26 mouse cellular contexts compared by ENCODE assay signal in genomic region chr2:92809681-92810323, GRCm38 (mm10).
DNase-seq lines count a peak whose midpoint lies in the region; ATAC-seq and TF ChIP-seq lines count a peak whose summit lies in the region.
"Had no signal": no experiment of that assay in that cellular context is flagged by ENCODE, and none has a peak within 500 bp of the region (broad histone marks: within the 10 kb centered on the region; RNA-seq: fewer than 3 reads in every experiment).

No protein-coding gene starts in this region.

- H3K4me2 ChIP-seq in forebrain, embryonic 15.5 days (replicated peaks): no peak overlapping the region
- H3K4me2 ChIP-seq in forebrain, embryonic 11.5 days (ENCODE audit: low read depth, low read length, severe bottlenecking): no peak overlapping the region
- H3K4me2 ChIP-seq: hindbrain, embryonic 13.5 days; limb, embryonic 12.5 days; liver, embryonic 11.5 days; neural tube, embryonic 13.5 days; stomach, embryonic 15.5 days had no signal

- no peaks in the 10 kb centered on the region for H3K9me3 ChIP-seq in forebrain, embryonic 15.5 days
- H3K9me3 ChIP-seq in forebrain, embryonic 11.5 days (ENCODE audit: control insufficient read depth, low read length): no peaks in the 10 kb centered on the region
- H3K9me3 ChIP-seq in embryonic facial prominence, embryonic 10.5 days: no peaks in the 10 kb centered on the region
- H3K9me3 ChIP-seq: hindbrain, embryonic 13.5 days; limb, embryonic 12.5 days; neural tube, embryonic 13.5 days; stomach, embryonic 15.5 days had no signal

- no peak overlapping the region for H3K9ac ChIP-seq in forebrain, embryonic 15.5 days (replicated peaks)
- no peak overlapping the region for H3K9ac ChIP-seq in forebrain, embryonic 11.5 days (ENCODE audit: low read length)
- H3K9ac ChIP-seq: hindbrain, embryonic 13.5 days; limb, embryonic 12.5 days; liver, postnatal 0 days; neural tube, embryonic 13.5 days; stomach, embryonic 15.5 days had no signal

- no peaks in the 10 kb centered on the region for H3K27me3 ChIP-seq in forebrain, embryonic 15.5 days
- no peaks in the 10 kb centered on the region for H3K27me3 ChIP-seq in forebrain, embryonic 11.5 days (ENCODE audit: control insufficient read depth, insufficient read depth, low read length)
- peaks cover 15% of the 10 kb centered on the region for H3K27me3 ChIP-seq in embryonic facial prominence, embryonic 10.5 days (replicated peaks; ENCODE audit: low read depth, poor library complexity, severe bottlenecking)
- H3K27me3 ChIP-seq: neural tube, embryonic 13.5 days; stomach, embryonic 15.5 days had no signal

- peaks cover 47% of the 10 kb centered on the region for H3K4me1 ChIP-seq in forebrain, embryonic 15.5 days
- H3K4me1 ChIP-seq in forebrain, embryonic 11.5 days (replicated peaks; ENCODE audit: control insufficient read depth, insufficient read depth, low read length): peaks cover 8% of the 10 kb centered on the region; the same call in 1 of the 2 replicates
- H3K4me1 ChIP-seq in embryonic facial prominence, embryonic 10.5 days: peaks cover 58% of the 10 kb centered on the region

- peak overlapping the region; percentile 34; the same call in 1 of the 2 replicates for H3K27ac ChIP-seq in forebrain, embryonic 15.5 days (replicated peaks)
- H3K27ac ChIP-seq in forebrain, embryonic 11.5 days (ENCODE audit: low read depth, low read length): no peak overlapping the region
- peak overlapping the region; percentile 79 for H3K27ac ChIP-seq in layer of hippocampus, adult 2 months
- H3K27ac ChIP-seq in embryonic facial prominence, embryonic 10.5 days (replicated peaks): no peak overlapping the region
- H3K27ac ChIP-seq: hindbrain, embryonic 13.5 days; kidney, postnatal 0 days; limb, embryonic 12.5 days; macrophage; neural tube, embryonic 13.5 days; stomach, embryonic 15.5 days had no signal

- H3K4me3 ChIP-seq in forebrain, embryonic 15.5 days: no peak overlapping the region
- no peak overlapping the region for H3K4me3 ChIP-seq in forebrain, embryonic 11.5 days (ENCODE audit: low read depth, low read length)
- H3K4me3 ChIP-seq in layer of hippocampus, adult 2 months: no peak overlapping the region
- H3K4me3 ChIP-seq in embryonic facial prominence, embryonic 10.5 days: no peak overlapping the region
- H3K4me3 ChIP-seq: hindbrain, embryonic 13.5 days; limb, embryonic 12.5 days; myocyte; neural tube, embryonic 13.5 days; stomach, embryonic 15.5 days had no signal

- DNase-seq in forebrain, embryonic 11.5 days (ENCODE audit: low spot score): no peak
- no peak for DNase-seq in layer of hippocampus, adult 2 months (ENCODE audit: low spot score in 2 of 2)
- DNase-seq in layer of hippocampus, postnatal 14 days (ENCODE audit: low spot score in 2 of 2): no peak
- peak; percentile 19 for DNase-seq in 416B (ENCODE audit: low read depth)
- DNase-seq in brain, embryonic 14.5 days (ENCODE audit: low read depth): peak; percentile 16
- DNase-seq in cerebellum, adult 8-10 months: no peak
- no peak for DNase-seq in embryonic facial prominence, embryonic 10.5 days (ENCODE audit: low spot score)
- DNase-seq: adrenal gland, postnatal 10 days; B cell, adult 2 months; cerebellum, postnatal 14 days; embryo, embryonic 11 days; gastrocnemius, postnatal 36 days; kidney, adult 18-20 months; liver, postnatal 0 days; thymus, postnatal 25 days had no signal

- ATAC-seq in forebrain, embryonic 15.5 days (replicated peaks): no peak
- no peak for ATAC-seq in forebrain, embryonic 11.5 days (replicated peaks; ENCODE audit: low FRiP score)
- ATAC-seq: inflammation-experienced regulatory T-cells, adult 6 months; liver, postnatal 0 days; lung, postnatal 0 days had no signal

- no peaks in the 10 kb centered on the region for H3K36me3 ChIP-seq in forebrain, embryonic 15.5 days
- no peaks in the 10 kb centered on the region for H3K36me3 ChIP-seq in forebrain, embryonic 11.5 days (ENCODE audit: control insufficient read depth, insufficient read depth, low read length)
- no peaks in the 10 kb centered on the region for H3K36me3 ChIP-seq in embryonic facial prominence, embryonic 10.5 days (replicated peaks)
- H3K36me3 ChIP-seq: hindbrain, embryonic 13.5 days; limb, embryonic 12.5 days; neural tube, embryonic 13.5 days; stomach, embryonic 15.5 days had no signal

- no peak for TF ChIP-seq CTCF in layer of hippocampus, adult 2 months (conservative IDR thresholded peaks at IDR 0.05)
- no peak for TF ChIP-seq CTCF in brain, embryonic 14.5 days (IDR thresholded peaks at IDR 0.05; ENCODE audit: borderline replicate concordance, extremely low read depth, insufficient read depth, insufficient read length)

- no peak for TF ChIP-seq POLR2A in brain, embryonic 14.5 days (IDR thresholded peaks at IDR 0.05; ENCODE audit: borderline replicate concordance, extremely low read depth, insufficient read depth, insufficient read length, poor library complexity, severe bottlenecking)

- WGBS in forebrain, embryonic 15.5 days: 75% methylated on average over 4 of the region's 4 CpGs
- 83% methylated on average over 4 of the region's 4 CpGs for WGBS in forebrain, embryonic 11.5 days
- WGBS in embryonic facial prominence, embryonic 10.5 days: 75% methylated on average over 4 of the region's 4 CpGs

Comparison
In these comparisons a context has a peak if more than half of its experiments do, and no peak if none do; other contexts are left out.
1. H3K27ac ChIP-seq: peak in forebrain, embryonic 15.5 days (single experiment) and layer of hippocampus, adult 2 months (single experiment); none in forebrain, embryonic 11.5 days (single experiment) and embryonic facial prominence, embryonic 10.5 days (single experiment).
2. DNase-seq: peak in 416B (single experiment) and brain, embryonic 14.5 days (single experiment); none in forebrain, embryonic 11.5 days (single experiment), layer of hippocampus, adult 2 months (0 of 2), layer of hippocampus, postnatal 14 days (0 of 2), cerebellum, adult 8-10 months (single experiment) and embryonic facial prominence, embryonic 10.5 days (single experiment).